Mouse (Mus musculus): ENCODE measurements around the gene Zfp382. TPM values are rescaled to one million over a fixed set of nuclear protein-coding genes. Genes with fewer than 3 reads are reported as not detected.
A peak's percentile ranks its signal among the peaks of the same experiment; 100 is the strongest.

Gene Zfp382
- 4.4 and 5.8 TPM in 2 replicates for polyA plus RNA-seq (2014; fragmentation: Nextera tagmentation; extraction: Ambion mirVana)

GRCm38 (mm10) chr7:30121308-30122187 lies at the start of gene Zfp382:
Gene Zfp382, plus strand, starts transcription at chr7:30121942.
- H3K9me3 ChIP-seq (ENCODE audit: control insufficient read depth, low read length), result no peaks in the 10 kb centered on the region
- DNase-seq (ENCODE audit: low spot score, missing footprints), result peak; percentile 99
- no peaks in the 10 kb centered on the region for H3K36me3 ChIP-seq (ENCODE audit: control insufficient read depth, insufficient read depth, low read length)
- H3K4me2 ChIP-seq, result peak within 1 kb of the TSS; percentile 63
- H3K27ac ChIP-seq (ENCODE audit: low read depth, low read length), result peak within 1 kb of the TSS; percentile 77
- H3K4me3 ChIP-seq (ENCODE audit: low read depth, low read length), result peak within 1 kb of the TSS; percentile 62
- ATAC-seq (ENCODE audit: low FRiP score), result peak; percentile 97
- WGBS, result under 1% methylated on average over 61 of the region's 61 CpGs
- peaks cover 9% of the 10 kb centered on the region; the same call in 1 of the 2 replicates for H3K4me1 ChIP-seq (ENCODE audit: control insufficient read depth, insufficient read depth, low read length)
- H3K9ac ChIP-seq (ENCODE audit: low read length), result peak within 1 kb of the TSS; percentile 82
- no peaks in the 10 kb centered on the region for H3K27me3 ChIP-seq (ENCODE audit: control insufficient read depth, insufficient read depth, low read length)

DNA sequence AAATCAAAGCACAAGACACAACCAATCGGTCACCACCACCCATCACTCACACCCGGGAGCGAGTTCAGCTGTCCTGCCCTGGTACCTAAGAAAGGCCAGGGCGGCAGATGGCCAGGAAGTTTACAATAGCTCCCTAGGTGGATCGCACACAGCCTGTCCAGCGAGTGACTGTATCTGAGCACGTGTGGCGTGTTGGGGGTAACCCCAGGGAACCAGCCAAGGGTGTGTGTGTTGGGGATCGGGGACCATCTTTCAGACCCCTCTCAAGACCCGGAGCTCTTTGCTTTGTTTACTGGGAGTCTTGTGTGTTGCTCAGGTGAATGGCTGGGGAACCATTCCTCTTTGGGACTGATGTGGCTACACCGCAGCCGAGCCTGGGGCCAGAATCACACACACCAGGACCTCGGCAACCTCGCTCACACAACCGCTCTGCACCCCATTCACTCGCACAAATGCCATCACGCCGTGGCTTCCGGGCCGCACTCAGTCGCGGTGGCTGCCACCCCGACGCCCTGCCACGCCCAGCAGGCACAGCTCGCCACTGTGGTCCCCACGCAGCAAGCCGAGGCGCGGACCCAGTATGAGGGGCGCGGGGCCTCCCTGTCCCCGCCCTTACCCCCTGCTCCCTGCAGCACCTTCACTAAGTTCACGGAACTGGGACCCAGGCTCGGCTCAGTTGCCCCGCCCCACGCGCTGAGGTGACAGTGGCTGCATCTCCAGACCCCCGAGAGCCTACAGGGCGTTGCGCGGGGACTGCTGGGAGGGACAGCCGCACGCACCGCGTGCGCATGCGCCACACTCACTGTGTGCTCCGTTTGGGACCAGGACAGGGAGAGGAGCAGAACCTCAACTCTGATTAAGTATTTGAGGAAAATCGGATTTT lies 49.4 kb upstream of the Zfp382 start, which contains the start of gene Zfp82:
TSS of gene Zfp82 (minus strand) at position 755 of the 883 bp plus-strand sequence.
- ATAC-seq (ENCODE audit: low FRiP score), result peak; percentile 94
- H3K36me3 ChIP-seq (ENCODE audit: control insufficient read depth, insufficient read depth, low read length), result no peaks in the 10 kb centered on the region; the same call in 1 of the 2 replicates

DNA sequence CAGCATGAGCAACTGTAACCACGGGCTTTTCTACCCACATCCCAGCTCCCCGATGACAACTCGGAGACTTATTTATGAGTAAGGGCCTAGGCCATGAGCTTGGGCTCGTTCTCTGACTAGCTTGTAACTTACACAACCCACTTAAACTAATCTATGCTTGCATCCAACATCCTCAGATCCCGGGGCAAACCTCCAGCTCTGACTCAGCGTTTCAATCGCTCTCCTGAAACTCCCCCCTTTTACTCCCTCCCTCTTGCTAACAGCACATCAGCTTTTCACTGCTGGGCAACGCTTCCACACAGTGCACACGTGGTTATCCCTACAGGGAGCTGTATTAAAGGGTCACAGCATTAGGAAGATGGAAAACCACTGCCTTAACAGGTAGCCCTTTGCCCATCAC lies 35.2 kb upstream of the Zfp382 start:
- Histone ChIP-seq H3K4me1 (ENCODE audit: control insufficient read depth, insufficient read depth, low read length) (peaks cover 12% of the 10 kb centered on the region), H3K27me3 (ENCODE audit: control insufficient read depth, insufficient read depth, low read length) (no peaks in the 10 kb centered on the region), H3K9ac (ENCODE audit: low read length) (no peak overlapping the region), H3K4me2 (no peak overlapping the region), H3K36me3 (ENCODE audit: control insufficient read depth, insufficient read depth, low read length) (peaks cover 19% of the 10 kb centered on the region; the same call in 1 of the 2 replicates), H3K27ac (ENCODE audit: low read depth, low read length) (no peak overlapping the region), H3K9me3 (ENCODE audit: control insufficient read depth, low read length) (no peaks in the 10 kb centered on the region), H3K4me3 (ENCODE audit: low read depth, low read length) (no peak overlapping the region)
- 95% methylated on average over 9 of the region's 9 CpGs for WGBS
- no peak for DNase-seq (ENCODE audit: low spot score, missing footprints)
- ATAC-seq (ENCODE audit: low FRiP score), result no peak

More for the DNA sequence above, 49.4 kb upstream of the Zfp382 start, which contains the start of gene Zfp82:
- Histone ChIP-seq H3K4me1 (ENCODE audit: control insufficient read depth, insufficient read depth, low read length) (peaks cover 4% of the 10 kb centered on the region; the same call in 1 of the 2 replicates), H3K4me2 (peak within 1 kb of the TSS; percentile 95), H3K9me3 (ENCODE audit: control insufficient read depth, low read length) (no peaks in the 10 kb centered on the region), H3K27me3 (ENCODE audit: control insufficient read depth, insufficient read depth, low read length) (no peaks in the 10 kb centered on the region), H3K4me3 (ENCODE audit: low read depth, low read length) (peak within 1 kb of the TSS; percentile 78), H3K9ac (ENCODE audit: low read length) (peak within 1 kb of the TSS; percentile 83), H3K27ac (ENCODE audit: low read depth, low read length) (peak within 1 kb of the TSS; percentile 44; the same call in 1 of the 2 replicates)
- under 1% methylated on average over 50 of the region's 50 CpGs for WGBS
- peak; percentile 98 for DNase-seq (ENCODE audit: low spot score, missing footprints)

GRCm38 (mm10) chr7:30089405-30089804 lies 32.3 kb upstream of the Zfp382 start:
- H3K4me1 ChIP-seq (ENCODE audit: control insufficient read depth, insufficient read depth, low read length), result peaks cover 16% of the 10 kb centered on the region
- no peaks in the 10 kb centered on the region for H3K9me3 ChIP-seq (ENCODE audit: control insufficient read depth, low read length)
- no peak for ATAC-seq (ENCODE audit: low FRiP score)
- H3K4me2 ChIP-seq, result peak overlapping the region; percentile 81
- no peak for DNase-seq (ENCODE audit: low spot score, missing footprints)
- H3K4me3 ChIP-seq (ENCODE audit: low read depth, low read length), result peak overlapping the region; percentile 68
- 14% methylated on average over 6 of the region's 6 CpGs for WGBS
- peak overlapping the region; percentile 81 for H3K9ac ChIP-seq (ENCODE audit: low read length)
- H3K36me3 ChIP-seq (ENCODE audit: control insufficient read depth, insufficient read depth, low read length), result peaks cover 17% of the 10 kb centered on the region; the same call in 1 of the 2 replicates
- no peaks in the 10 kb centered on the region for H3K27me3 ChIP-seq (ENCODE audit: control insufficient read depth, insufficient read depth, low read length)
- no peak overlapping the region for H3K27ac ChIP-seq (ENCODE audit: low read depth, low read length)

GRCm38 (mm10) chr7:30090092-30090969 lies 31.4 kb upstream of the Zfp382 start, which contains the start of the genes Gm26920 and Zfp566:
Gene Gm26920, minus strand, starts transcription at chr7:30090410.
Gene Zfp566, minus strand, starts transcription at chr7:30090527.
- Histone ChIP-seq H3K27me3 (ENCODE audit: control insufficient read depth, insufficient read depth, low read length) (no peaks in the 10 kb centered on the region), H3K27ac (ENCODE audit: low read depth, low read length) (peak within 1 kb of the TSS; percentile 72; the same call in 1 of the 2 replicates), H3K9me3 (ENCODE audit: control insufficient read depth, low read length) (no peaks in the 10 kb centered on the region), H3K4me3 (ENCODE audit: low read depth, low read length) (peak within 1 kb of the TSS; percentile 68), H3K36me3 (ENCODE audit: control insufficient read depth, insufficient read depth, low read length) (peaks cover 13% of the 10 kb centered on the region; the same call in 1 of the 2 replicates), H3K4me2 (peak within 1 kb of the TSS; percentile 81), H3K4me1 (ENCODE audit: control insufficient read depth, insufficient read depth, low read length) (peaks cover 17% of the 10 kb centered on the region), H3K9ac (ENCODE audit: low read length) (peak within 1 kb of the TSS; percentile 81)
- under 1% methylated on average over 40 of the region's 40 CpGs for WGBS
- ATAC-seq (ENCODE audit: low FRiP score) (peak; percentile 93), DNase-seq (ENCODE audit: low spot score, missing footprints) (peak; percentile 99)

- peak; percentile 8; the same call in 1 of the 2 replicates for ATAC-seq (ENCODE audit: low FRiP score)
- peaks cover 6% of the 10 kb centered on the region; the same call in 1 of the 2 replicates for H3K36me3 ChIP-seq (ENCODE audit: control insufficient read depth, insufficient read depth, low read length)
- peak overlapping the region; percentile 46 for H3K4me2 ChIP-seq
- H3K4me1 ChIP-seq (ENCODE audit: control insufficient read depth, insufficient read depth, low read length), result peaks cover 17% of the 10 kb centered on the region
- no peaks in the 10 kb centered on the region for H3K9me3 ChIP-seq (ENCODE audit: control insufficient read depth, low read length)
- DNase-seq (ENCODE audit: low spot score, missing footprints), result peak; percentile 88
- peak overlapping the region; percentile 54; the same call in 1 of the 2 replicates for H3K9ac ChIP-seq (ENCODE audit: low read length)
- H3K27me3 ChIP-seq (ENCODE audit: control insufficient read depth, insufficient read depth, low read length), result no peaks in the 10 kb centered on the region
- H3K27ac ChIP-seq (ENCODE audit: low read depth, low read length), result peak overlapping the region; percentile 36; the same call in 1 of the 2 replicates
- H3K4me3 ChIP-seq (ENCODE audit: low read depth, low read length), result peak overlapping the region; percentile 68
- WGBS, result 8% methylated on average over 9 of the region's 9 CpGs
These were observed 30.7 kb upstream of the Zfp382 start for GRCm38 (mm10) chr7:30090970-30091585.

DNA sequence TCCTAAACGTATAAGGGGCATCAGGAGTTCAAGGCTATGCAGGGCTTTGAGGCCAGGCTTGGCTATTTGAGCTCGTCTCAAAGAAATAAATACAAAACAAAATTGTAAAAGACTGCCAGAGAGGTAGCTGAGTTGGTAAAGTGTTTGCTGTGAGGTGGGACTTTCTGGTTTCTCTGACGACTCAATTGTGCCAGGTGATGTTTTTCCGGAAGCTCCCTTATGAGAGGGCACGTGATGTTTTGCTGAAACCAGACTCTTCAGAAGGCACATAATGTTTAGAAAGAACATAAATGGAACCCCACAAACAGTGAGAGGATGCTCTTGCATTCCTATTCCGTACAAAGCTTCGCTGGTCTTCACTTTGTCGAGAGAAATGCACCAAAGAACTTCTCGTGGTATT lies 29.1 kb upstream of the Zfp382 start:
- Histone ChIP-seq H3K9me3 (ENCODE audit: control insufficient read depth, low read length) (no peaks in the 10 kb centered on the region), H3K27ac (ENCODE audit: low read depth, low read length) (no peak overlapping the region), H3K36me3 (ENCODE audit: control insufficient read depth, insufficient read depth, low read length) (no peaks in the 10 kb centered on the region), H3K4me3 (ENCODE audit: low read depth, low read length) (no peak overlapping the region), H3K4me1 (ENCODE audit: control insufficient read depth, insufficient read depth, low read length) (peaks cover 17% of the 10 kb centered on the region), H3K27me3 (ENCODE audit: control insufficient read depth, insufficient read depth, low read length) (no peaks in the 10 kb centered on the region), H3K9ac (ENCODE audit: low read length) (no peak overlapping the region), H3K4me2 (no peak overlapping the region)
- 82% methylated on average over 9 of the region's 9 CpGs for WGBS
- DNase-seq (ENCODE audit: low spot score, missing footprints) (no peak), ATAC-seq (ENCODE audit: low FRiP score) (no peak)
